Mouse (Mus musculus) intestine, embryonic 14.5 days (tissue): Measurements from ENCODE around the gene Tsnax. TPM values are rescaled to one million over a fixed set of nuclear protein-coding genes. Genes with fewer than 3 reads are reported as not detected.

Source experiments
- ATAC-seq: fragments of 200-750 bp; cut with Nextera tagmentation; replicated peaks from 2 replicates; pipeline ENCODE4 v1.8.0; 2017; ENCODE audit warnings: low read depth, moderate number of reproducible peaks, moderate TSS enrichment, moderate library complexity; ENCODE audit not compliant: low FRiP score, low TSS enrichment
- DNase-seq: peaks from one replicate; pipeline ENCODE4 v3.0.0-alpha.2; 2018; ENCODE audit warnings: low spot score
- H3K27ac ChIP-seq: fragments of 300-500 bp; sonication (generic); 2 replicates; pipeline ENCODE4 v1.5.1; 2014; ENCODE audit warnings: low read depth, mild to moderate bottlenecking, control low read depth
- H3K27me3 ChIP-seq: fragments of 300-500 bp; sonication (generic); replicated peaks from 2 replicates; pipeline ENCODE4 v1.6.1; 2014; ENCODE audit warnings: low read length, control low read depth; ENCODE audit not compliant: control insufficient read depth, insufficient read depth
- H3K36me3 ChIP-seq: fragments of 300-500 bp; sonication (generic); 2 replicates; pipeline ENCODE4 v1.6.1; 2014; ENCODE audit warnings: low read length, control low read depth; ENCODE audit not compliant: control insufficient read depth, insufficient read depth
- H3K4me1 ChIP-seq: fragments of 300-500 bp; sonication (generic); replicated peaks from 2 replicates; pipeline ENCODE4 v1.6.1; 2014; ENCODE audit warnings: low read length, control low read depth, mixed read lengths; ENCODE audit not compliant: control insufficient read depth, insufficient read depth
- H3K4me2 ChIP-seq: fragments of 300-500 bp; sonication (generic); 2 replicates; pipeline ENCODE4 v1.6.1; 2014; ENCODE audit warnings: low read length
- H3K4me3 ChIP-seq: fragments of 300-500 bp; sonication (generic); 2 replicates; pipeline ENCODE4 v1.5.1; 2014; ENCODE audit warnings: low read depth, low read length, control low read depth, mixed read lengths
- H3K9ac ChIP-seq: fragments of 300-500 bp; sonication (generic); 2 replicates; pipeline ENCODE4 v1.6.1; 2014; ENCODE audit warnings: mild to moderate bottlenecking, low read length
- H3K9me3 ChIP-seq: fragments of 300-500 bp; sonication (generic); 2 replicates; pipeline ENCODE4 v1.6.1; 2016; ENCODE audit warnings: low read length, control low read depth; ENCODE audit not compliant: control insufficient read depth
- WGBS: fragments of 180-500 bp; shearing (Covaris S2); extraction: QIAGEN DNeasy Blood & Tissue Kit; methylation state at CpG from one replicate; pipeline ENCODE4 v1.1.7; 2014; 5-methylcytosine and 5-hydroxymethylcytosine counted together
- polyA plus RNA-seq: library from polyadenylated mRNA; unstranded; fragments of >200 nt; fragmentation: Nextera tagmentation; extraction: Ambion mirVana; gene quantifications from 2 replicates; pipeline ENCODE4 v1.2.1, GENCODE M21; 2014

The Tsnax gene
- polyA plus RNA-seq: 118 and 131 TPM in 2 replicates

- Histone ChIP-seq H3K4me2 (peak within 1 kb of the TSS; percentile 78), H3K4me1 (peaks cover 5% of the 10 kb centered on the region; the same call in 1 of the 2 replicates), H3K27me3 (no peaks in the 10 kb centered on the region), H3K9ac (peak within 1 kb of the TSS; percentile 91), H3K9me3 (no peaks in the 10 kb centered on the region), H3K36me3 (peaks cover 31% of the 10 kb centered on the region), H3K4me3 (peak within 1 kb of the TSS; percentile 84), H3K27ac (peak within 1 kb of the TSS; percentile 51)
- peak; percentile 98 for ATAC-seq
- DNase-seq: peak; percentile 91
- WGBS: 3% methylated on average over 71 of the region's 84 CpGs
Observed at GRCm38 (mm10) chr8:125012695-125013627, at the start of gene Tsnax. Gene Tsnax (plus strand): TSS chr8:125012997.

GRCm38 (mm10) chr8:124963246-124963645, 49.6 kb upstream of the Tsnax start:
- Histone ChIP-seq H3K4me3 (no peak overlapping the region), H3K27ac (no peak overlapping the region), H3K9me3 (no peaks in the 10 kb centered on the region), H3K9ac (no peak overlapping the region), H3K4me1 (peaks cover 14% of the 10 kb centered on the region; the same call in 1 of the 2 replicates), H3K36me3 (no peaks in the 10 kb centered on the region), H3K4me2 (no peak overlapping the region), H3K27me3 (no peaks in the 10 kb centered on the region)
- 76% methylated on average over 5 of the region's 5 CpGs for WGBS
- no peak for ATAC-seq
- no peak for DNase-seq

GRCm38 (mm10) chr8:124964966-124965365, 47.8 kb upstream of the Tsnax start:
- WGBS: 86% methylated on average over 8 of the region's 8 CpGs

GRCm38 (mm10) chr8:124970312-124970933, 42.4 kb upstream of the Tsnax start:
- Histone ChIP-seq H3K36me3 (no peaks in the 10 kb centered on the region), H3K9me3 (0 out of 2 replicates have a peak, but pooled peaks cover 2% of the 10 kb centered on the region), H3K4me2 (no peak overlapping the region), H3K9ac (no peak overlapping the region), H3K4me3 (no peak overlapping the region), H3K27me3 (no peaks in the 10 kb centered on the region), H3K4me1 (no peaks in the 10 kb centered on the region), H3K27ac (no peak overlapping the region)
- no peak for DNase-seq
- ATAC-seq: no peak
- 56% methylated on average over 6 of the region's 6 CpGs for WGBS

More at GRCm38 (mm10) chr8:124964966-124965365, 47.8 kb upstream of the Tsnax start:
- no peak for ATAC-seq
- peaks cover 9% of the 10 kb centered on the region; the same call in 1 of the 2 replicates for H3K4me1 ChIP-seq
- no peak overlapping the region for H3K4me2 ChIP-seq
- no peaks in the 10 kb centered on the region for H3K27me3 ChIP-seq
- no peak overlapping the region for H3K27ac ChIP-seq
- no peaks in the 10 kb centered on the region for H3K9me3 ChIP-seq
- H3K4me3 ChIP-seq: no peak overlapping the region
- DNase-seq: no peak
- no peak overlapping the region for H3K9ac ChIP-seq
- no peaks in the 10 kb centered on the region for H3K36me3 ChIP-seq

GRCm38 (mm10) chr8:124973221-124973620, 39.6 kb upstream of the Tsnax start:
- ATAC-seq: no peak
- no peaks in the 10 kb centered on the region for H3K4me1 ChIP-seq
- no peak overlapping the region for H3K27ac ChIP-seq
- no peak overlapping the region for H3K9ac ChIP-seq
- no peak overlapping the region for H3K4me2 ChIP-seq
- no peaks in the 10 kb centered on the region for H3K36me3 ChIP-seq
- DNase-seq: no peak
- H3K9me3 ChIP-seq: 0 out of 2 replicates have a peak, but pooled peaks cover 2% of the 10 kb centered on the region
- no peaks in the 10 kb centered on the region for H3K27me3 ChIP-seq
- 69% methylated on average over 8 of the region's 8 CpGs for WGBS
- no peak overlapping the region for H3K4me3 ChIP-seq

GRCm38 (mm10) chr8:124974254-124974653, 38.5 kb upstream of the Tsnax start:
- no peak for DNase-seq
- no peak for ATAC-seq

GRCm38 (mm10) chr8:124976211-124976610, 36.6 kb upstream of the Tsnax start:
- WGBS: 92% methylated on average over 6 of the region's 6 CpGs
- H3K9me3 ChIP-seq: 0 out of 2 replicates have a peak, but pooled peaks cover 8% of the 10 kb centered on the region
- no peak for ATAC-seq
- H3K4me3 ChIP-seq: no peak overlapping the region
- H3K4me1 ChIP-seq: no peaks in the 10 kb centered on the region
- no peak overlapping the region for H3K4me2 ChIP-seq
- H3K36me3 ChIP-seq: no peaks in the 10 kb centered on the region
- H3K9ac ChIP-seq: no peak overlapping the region
- H3K27ac ChIP-seq: no peak overlapping the region
- DNase-seq: no peak
- no peaks in the 10 kb centered on the region for H3K27me3 ChIP-seq

More at GRCm38 (mm10) chr8:124974254-124974653, 38.5 kb upstream of the Tsnax start:
- Histone ChIP-seq H3K4me1 (no peaks in the 10 kb centered on the region), H3K9me3 (0 out of 2 replicates have a peak, but pooled peaks cover 2% of the 10 kb centered on the region), H3K4me2 (no peak overlapping the region), H3K27ac (no peak overlapping the region), H3K9ac (no peak overlapping the region), H3K27me3 (no peaks in the 10 kb centered on the region), H3K36me3 (no peaks in the 10 kb centered on the region), H3K4me3 (no peak overlapping the region)
- 75% methylated on average over 4 of the region's 4 CpGs for WGBS

- no peaks in the 10 kb centered on the region for H3K36me3 ChIP-seq
- H3K4me2 ChIP-seq: no peak overlapping the region
- H3K4me3 ChIP-seq: no peak overlapping the region
- no peaks in the 10 kb centered on the region for H3K4me1 ChIP-seq
- H3K27ac ChIP-seq: no peak overlapping the region
- H3K9ac ChIP-seq: no peak overlapping the region
- DNase-seq (no peak), ATAC-seq (no peak)
- no peaks in the 10 kb centered on the region for H3K27me3 ChIP-seq
- WGBS: 79% methylated on average over 7 of the region's 7 CpGs
- H3K9me3 ChIP-seq: 0 out of 2 replicates have a peak, but pooled peaks cover 6% of the 10 kb centered on the region
Observed at GRCm38 (mm10) chr8:124978026-124978425, 34.8 kb upstream of the Tsnax start.
